Mouse (Mus musculus) B cell, adult 67 days (primary cell): ENCODE data around the gene Uggt2. TPM values are rescaled to one million over a fixed set of nuclear protein-coding genes. Genes with fewer than 3 reads are reported as not detected.

Experiments used
- total RNA-seq, 2 experiments: library from RNA; stranded (reverse); gene quantifications; 4 replicates each; pipeline ENCODE4 v1.2.4; 2023

The Uggt2 gene
- 1 to 10 TPM; 4.5 to 5.8 TPM for total RNA-seq

DNA sequence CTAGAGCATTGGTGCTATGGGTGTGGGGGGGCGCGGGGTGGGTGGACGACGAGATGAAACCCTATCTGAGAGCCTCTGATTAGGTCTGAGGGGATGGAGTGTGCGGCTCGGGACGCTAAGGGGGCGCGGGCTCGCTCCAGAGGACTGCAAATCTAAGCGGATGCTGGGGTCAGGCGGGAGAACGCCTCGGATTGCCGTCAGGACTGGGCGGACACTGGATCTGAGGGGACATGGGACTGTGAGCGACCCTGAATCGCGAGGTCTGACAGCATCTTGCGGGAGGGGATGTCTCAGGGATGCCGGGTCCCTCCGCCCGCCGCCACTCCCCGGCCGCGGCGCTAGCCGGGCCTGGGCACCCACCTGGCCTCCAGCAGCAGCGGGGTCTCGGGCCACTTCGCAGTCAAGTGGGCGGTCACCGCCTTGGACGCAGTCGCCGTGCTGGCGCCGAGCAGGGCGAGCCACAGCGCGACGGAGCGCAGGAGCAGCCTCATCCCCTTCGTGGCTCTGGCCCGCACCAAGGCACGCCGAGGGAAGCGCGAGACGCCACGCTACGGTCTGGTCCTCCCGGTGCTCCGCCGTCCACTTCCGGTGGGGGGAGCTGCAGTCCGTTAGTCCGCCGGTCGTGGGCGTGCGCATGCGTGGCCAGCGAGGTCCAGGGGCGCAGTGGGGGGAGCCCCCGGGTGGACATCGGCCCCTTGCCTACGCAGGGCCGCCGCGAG is at the start of gene Uggt2:
Gene Uggt2, minus strand, starts transcription at position 580 of the 719 bp plus-strand sequence.

DNA sequence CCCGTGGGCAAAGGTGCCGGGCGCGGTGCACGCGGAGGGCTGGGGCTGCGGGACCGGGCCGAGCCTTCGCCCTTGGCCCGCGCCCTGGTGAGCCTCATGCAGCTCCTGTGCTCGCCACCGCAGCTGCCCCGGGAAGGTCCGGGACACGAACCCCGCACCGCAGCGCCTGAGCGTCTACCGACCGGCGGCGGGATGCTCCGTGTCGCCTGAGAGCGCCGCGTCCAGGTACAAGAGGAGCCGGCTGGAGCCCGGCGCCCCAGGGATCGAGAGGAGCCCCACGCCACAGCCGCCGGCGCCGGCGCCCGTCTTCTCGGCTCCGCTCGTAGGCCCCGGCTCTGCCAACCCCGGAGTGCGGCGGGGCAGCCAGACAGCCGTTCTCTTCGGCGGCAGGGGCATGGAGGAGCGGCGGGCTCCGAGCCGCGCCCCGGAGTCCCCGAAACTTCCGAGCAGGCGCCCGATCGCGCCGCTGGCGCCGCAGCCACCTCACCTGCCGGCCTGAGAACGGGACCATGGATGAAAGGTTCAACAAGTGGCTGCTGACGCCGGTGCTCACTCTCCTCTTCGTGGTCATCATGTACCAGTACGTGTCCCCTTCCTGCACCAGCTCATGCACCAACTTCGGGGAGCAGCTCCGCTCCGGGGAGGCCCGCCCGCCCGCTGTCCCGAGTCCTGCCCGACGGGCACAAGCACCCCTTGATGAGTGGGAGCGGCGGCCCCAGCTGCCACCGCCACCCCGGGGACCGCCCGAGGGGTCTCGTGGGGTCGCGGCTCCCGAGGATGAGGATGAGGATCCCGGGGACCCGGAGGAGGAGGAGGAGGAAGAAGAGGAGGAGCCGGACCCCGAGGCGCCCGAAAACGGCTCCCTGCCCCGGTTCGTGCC is 38.9 kb upstream of the Uggt2 start, which contains the start of gene Hs6st3:
Gene Hs6st3, plus strand, starts transcription at position 436 of the 880 bp plus-strand sequence.

DNA sequence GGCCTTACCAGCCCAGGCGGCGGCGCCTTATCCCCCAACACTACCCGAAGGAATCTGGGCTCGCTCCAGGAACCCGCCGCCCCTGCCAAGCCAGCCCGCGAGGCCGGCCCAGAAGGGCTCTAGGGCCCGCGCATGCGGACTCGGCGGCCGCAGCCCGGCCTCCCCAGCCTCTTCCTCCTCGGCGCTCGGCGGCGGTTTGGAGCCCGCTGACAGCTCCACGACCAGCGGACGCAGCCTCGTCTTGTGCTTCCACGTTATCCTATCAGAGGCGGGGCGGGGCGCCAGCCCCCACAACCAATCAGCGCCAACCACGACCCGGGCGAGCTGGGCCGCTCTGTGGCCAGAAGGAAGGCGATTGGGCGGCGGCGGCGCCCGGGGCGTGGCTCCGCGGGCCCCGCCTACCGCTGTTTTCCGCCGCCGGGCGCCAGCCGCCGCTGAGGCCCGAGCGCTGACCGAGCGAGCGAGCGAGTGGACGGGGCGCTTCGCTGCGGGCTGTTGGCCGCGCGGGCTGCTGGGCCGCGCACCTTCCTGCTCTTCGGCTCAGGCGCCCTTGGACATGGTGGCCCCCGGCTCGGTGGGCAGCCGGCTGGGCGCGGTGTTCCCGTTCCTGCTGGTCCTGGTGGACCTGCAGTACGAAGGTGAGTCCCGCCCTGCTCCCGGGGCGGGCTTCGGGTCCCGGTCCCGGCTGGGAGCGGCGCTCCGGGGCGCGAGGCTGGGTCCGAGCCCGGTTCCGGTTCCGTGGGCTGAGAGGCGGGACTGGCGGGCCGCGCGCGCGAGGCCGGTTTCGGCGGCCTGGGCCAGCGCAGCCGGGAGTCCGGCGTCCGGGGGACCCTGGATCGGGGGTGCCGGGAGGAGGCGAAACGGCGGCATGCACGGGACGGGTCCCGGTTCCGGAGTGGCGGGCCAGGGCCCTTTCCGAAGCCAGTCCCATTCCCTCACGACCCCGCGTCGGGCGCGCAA is 161.4 kb downstream of the Uggt2 start, which contains the start of gene Dnajc3:
Gene Dnajc3, plus strand, starts transcription at position 444 of the 960 bp plus-strand sequence.

Other genes starting within 250 kb of the Uggt2 start
- 1 to 10 TPM in 1 of 2 experiments, under 1 TPM in 1; 0.59 to 2.0 TPM for gene Dzip1, start 174.0 kb downstream of the Uggt2 start, total RNA-seq
- 10 to 100 TPM; 27.1 to 32.8 TPM for gene Dnajc3, start 161.5 kb downstream of the Uggt2 start, total RNA-seq
- not detected for gene Hs6st3, start 38.9 kb upstream of the Uggt2 start, total RNA-seq